Mouse (Mus musculus): ENCODE measurements around the gene Bcl2l13. TPM values are rescaled to one million over a fixed set of nuclear protein-coding genes. Genes with fewer than 3 reads are reported as not detected.
A peak's percentile ranks its signal among the peaks of the same experiment; 100 is the strongest.
"Not testable (repeated sequence)": the region's sequence is repeated elsewhere in the genome, so short reads cannot be mapped to it uniquely, and the experiment has no call there.

The Bcl2l13 gene
- polyA plus RNA-seq, 1 experiment from 2014 or later, result 31.3 TPM

- no peaks in the 10 kb centered on the region for H3K27me3 ChIP-seq (replicated peaks; ENCODE audit: control insufficient read depth, insufficient read depth, low read length)
- H3K27ac ChIP-seq (ENCODE audit: low read depth, low read length), result no peak overlapping the region
- H3K4me1 ChIP-seq (ENCODE audit: control insufficient read depth, insufficient read depth, low read length), result no peaks in the 10 kb centered on the region
- H3K9ac ChIP-seq (ENCODE audit: low read length), result no peak overlapping the region
- 83% methylated on average over 4 of the region's 4 CpGs for WGBS
- no peak for ATAC-seq
- H3K4me2 ChIP-seq (ENCODE audit: low read length), result no peak overlapping the region
- no peaks in the 10 kb centered on the region for H3K9me3 ChIP-seq (replicated peaks; ENCODE audit: control insufficient read depth, low read length)
- H3K36me3 ChIP-seq (ENCODE audit: control insufficient read depth, insufficient read depth, low read length), result no peaks in the 10 kb centered on the region
- no peak overlapping the region for H3K4me3 ChIP-seq (ENCODE audit: low read depth, low read length)
- no peak for DNase-seq (ENCODE audit: low spot score)
These were observed 78.5 kb downstream of the Bcl2l13 start for GRCm38 (mm10) chr6:120914533-120914910.

- ATAC-seq (no peak), DNase-seq (ENCODE audit: low spot score) (no peak)
- Histone ChIP-seq H3K27me3 (replicated peaks; ENCODE audit: control insufficient read depth, insufficient read depth, low read length) (no peaks in the 10 kb centered on the region), H3K27ac (ENCODE audit: low read depth, low read length) (no peak overlapping the region), H3K9me3 (replicated peaks; ENCODE audit: control insufficient read depth, low read length) (no peaks in the 10 kb centered on the region), H3K4me2 (ENCODE audit: low read length) (no peak overlapping the region), H3K4me3 (ENCODE audit: low read depth, low read length) (no peak overlapping the region), H3K9ac (ENCODE audit: low read length) (no peak overlapping the region), H3K36me3 (ENCODE audit: control insufficient read depth, insufficient read depth, low read length) (no peaks in the 10 kb centered on the region), H3K4me1 (ENCODE audit: control insufficient read depth, insufficient read depth, low read length) (no peaks in the 10 kb centered on the region)
- 47% methylated on average over 9 of the region's 9 CpGs for WGBS
These were observed 79.1 kb downstream of the Bcl2l13 start for GRCm38 (mm10) chr6:120914911-120915648.

- DNase-seq (ENCODE audit: low spot score) (no peak), ATAC-seq (no peak)
- 27% methylated on average over 2 of the region's 2 CpGs for WGBS
- Histone ChIP-seq H3K4me1 (ENCODE audit: control insufficient read depth, insufficient read depth, low read length) (no peaks in the 10 kb centered on the region), H3K27ac (ENCODE audit: low read depth, low read length) (no peak overlapping the region), H3K4me2 (ENCODE audit: low read length) (peak overlapping the region; percentile 95), H3K9ac (ENCODE audit: low read length) (no peak overlapping the region), H3K36me3 (ENCODE audit: control insufficient read depth, insufficient read depth, low read length) (no peaks in the 10 kb centered on the region), H3K27me3 (replicated peaks; ENCODE audit: control insufficient read depth, insufficient read depth, low read length) (no peaks in the 10 kb centered on the region), H3K9me3 (replicated peaks; ENCODE audit: control insufficient read depth, low read length) (no peaks in the 10 kb centered on the region), H3K4me3 (ENCODE audit: low read depth, low read length) (no peak overlapping the region)
These were observed 79.6 kb downstream of the Bcl2l13 start for GRCm38 (mm10) chr6:120915649-120915975.

- Histone ChIP-seq H3K4me1 (ENCODE audit: control insufficient read depth, insufficient read depth, low read length) (no peaks in the 10 kb centered on the region), H3K27ac (ENCODE audit: low read depth, low read length) (no peak within 1 kb of the TSS), H3K4me3 (ENCODE audit: low read depth, low read length) (peak within 1 kb of the TSS; percentile 56), H3K9ac (ENCODE audit: low read length) (peak within 1 kb of the TSS; percentile 76), H3K36me3 (ENCODE audit: control insufficient read depth, insufficient read depth, low read length) (no peaks in the 10 kb centered on the region), H3K27me3 (replicated peaks; ENCODE audit: control insufficient read depth, insufficient read depth, low read length) (no peaks in the 10 kb centered on the region), H3K9me3 (replicated peaks; ENCODE audit: control insufficient read depth, low read length) (no peaks in the 10 kb centered on the region), H3K4me2 (ENCODE audit: low read length) (peak within 1 kb of the TSS; percentile 95)
- peak; percentile 92 for ATAC-seq
- DNase-seq (ENCODE audit: low spot score), result peak; percentile 78
- 1% methylated on average over 67 of the region's 67 CpGs for WGBS
These were observed 80.3 kb downstream of the Bcl2l13 start, which contains the start of gene Bid for GRCm38 (mm10) chr6:120916074-120916971. TSS of gene Bid (minus strand) at chr6:120916853.

GRCm38 (mm10) chr6:120916972-120917881 lies 81.2 kb downstream of the Bcl2l13 start:
- 31% methylated on average over 9 of the region's 14 CpGs for WGBS
- not testable (repeated sequence) for H3K27ac ChIP-seq (ENCODE audit: low read depth, low read length)

GRCm38 (mm10) chr6:120917975-120918374 lies 82.0 kb downstream of the Bcl2l13 start:
- Histone ChIP-seq H3K9me3 (replicated peaks; ENCODE audit: control insufficient read depth, low read length) (no peaks in the 10 kb centered on the region), H3K4me1 (ENCODE audit: control insufficient read depth, insufficient read depth, low read length) (no peaks in the 10 kb centered on the region), H3K27me3 (replicated peaks; ENCODE audit: control insufficient read depth, insufficient read depth, low read length) (no peaks in the 10 kb centered on the region), H3K4me3 (ENCODE audit: low read depth, low read length) (no peak overlapping the region), H3K36me3 (ENCODE audit: control insufficient read depth, insufficient read depth, low read length) (no peaks in the 10 kb centered on the region), H3K27ac (ENCODE audit: low read depth, low read length) (no peak overlapping the region), H3K9ac (ENCODE audit: low read length) (no peak overlapping the region), H3K4me2 (ENCODE audit: low read length) (no peak overlapping the region)
- ATAC-seq, result no peak
- DNase-seq (ENCODE audit: low spot score), result peak; percentile 30
- 54% methylated on average over 3 of the region's 3 CpGs for WGBS

More at GRCm38 (mm10) chr6:120916972-120917881, 81.2 kb downstream of the Bcl2l13 start:
- not testable (repeated sequence) for H3K36me3 ChIP-seq (ENCODE audit: control insufficient read depth, insufficient read depth, low read length); DNase-seq (ENCODE audit: low spot score); H3K27me3 ChIP-seq (replicated peaks; ENCODE audit: control insufficient read depth, insufficient read depth, low read length); H3K9me3 ChIP-seq (replicated peaks; ENCODE audit: control insufficient read depth, low read length); H3K4me1 ChIP-seq (ENCODE audit: control insufficient read depth, insufficient read depth, low read length)
- H3K4me3 ChIP-seq (ENCODE audit: low read depth, low read length), result peak overlapping the region; percentile 56
- peak; percentile 21 for ATAC-seq
- H3K4me2 ChIP-seq (ENCODE audit: low read length), result peak overlapping the region; percentile 95
- H3K9ac ChIP-seq (ENCODE audit: low read length), result peak overlapping the region; percentile 76

- H3K4me2 ChIP-seq (ENCODE audit: low read length); H3K9me3 ChIP-seq (replicated peaks; ENCODE audit: control insufficient read depth, low read length); H3K4me3 ChIP-seq (ENCODE audit: low read depth, low read length); H3K4me1 ChIP-seq (ENCODE audit: control insufficient read depth, insufficient read depth, low read length); H3K27ac ChIP-seq (ENCODE audit: low read depth, low read length); H3K36me3 ChIP-seq (ENCODE audit: control insufficient read depth, insufficient read depth, low read length); H3K27me3 ChIP-seq (replicated peaks; ENCODE audit: control insufficient read depth, insufficient read depth, low read length); H3K9ac ChIP-seq (ENCODE audit: low read length); DNase-seq (ENCODE audit: low spot score); ATAC-seq: not testable (repeated sequence)
- WGBS, result 62% methylated on average over 2 of the region's 2 CpGs
These were observed 88.8 kb downstream of the Bcl2l13 start for GRCm38 (mm10) chr6:120924791-120925321.

GRCm38 (mm10) chr6:120926880-120927279 lies 90.9 kb downstream of the Bcl2l13 start:
- H3K4me3 ChIP-seq (ENCODE audit: low read depth, low read length), result no peak overlapping the region
- H3K9ac ChIP-seq (ENCODE audit: low read length), result no peak overlapping the region
- no peaks in the 10 kb centered on the region for H3K9me3 ChIP-seq (replicated peaks; ENCODE audit: control insufficient read depth, low read length)
- no peaks in the 10 kb centered on the region for H3K27me3 ChIP-seq (replicated peaks; ENCODE audit: control insufficient read depth, insufficient read depth, low read length)
- no peak overlapping the region for H3K27ac ChIP-seq (ENCODE audit: low read depth, low read length)
- WGBS, result 68% methylated on average over 2 of the region's 2 CpGs
- no peaks in the 10 kb centered on the region; the same call in 1 of the 2 replicates for H3K36me3 ChIP-seq (ENCODE audit: control insufficient read depth, insufficient read depth, low read length)
- H3K4me1 ChIP-seq (ENCODE audit: control insufficient read depth, insufficient read depth, low read length), result no peaks in the 10 kb centered on the region
- ATAC-seq (no peak), DNase-seq (ENCODE audit: low spot score) (no peak)
- no peak overlapping the region for H3K4me2 ChIP-seq (ENCODE audit: low read length)

Measured in forebrain, embryonic 14.5 days (tissue).